Mouse (Mus musculus) liver, embryonic 11.5 days (tissue): Measurements from ENCODE around the gene Ebf1. TPM values are rescaled to one million over a fixed set of nuclear protein-coding genes. Genes with fewer than 3 reads are reported as not detected.
A peak's percentile ranks its signal among the peaks of the same experiment; 100 is the strongest.

Source experiments
- ATAC-seq: fragments of 200-750 bp; cut with Nextera tagmentation; replicated peaks from 2 replicates; pipeline ENCODE4 v1.8.0; 2017; ENCODE audit warnings: moderate number of reproducible peaks, mild to moderate bottlenecking, moderate TSS enrichment, moderate library complexity; ENCODE audit not compliant: low FRiP score
- DNase-seq: peaks from one replicate; pipeline ENCODE4 v3.0.0-alpha.2; 2017; ENCODE audit warnings: low spot score
- H3K27ac ChIP-seq: fragments of 300-500 bp; sonication (generic); 2 replicates; pipeline ENCODE4 v1.5.1; 2014; ENCODE audit warnings: mild to moderate bottlenecking, low read depth, low read length, control low read depth
- H3K27me3 ChIP-seq: fragments of 300-500 bp; sonication (generic); replicated peaks from 2 replicates; pipeline ENCODE4 v1.6.1; 2014; ENCODE audit warnings: low read length, mixed read lengths; ENCODE audit not compliant: control insufficient read depth, insufficient read depth
- H3K36me3 ChIP-seq: fragments of 300-500 bp; sonication (generic); 2 replicates; pipeline ENCODE4 v1.6.1; 2014; ENCODE audit warnings: mild to moderate bottlenecking, low read length, moderate library complexity, mixed read lengths; ENCODE audit not compliant: control insufficient read depth, insufficient read depth
- H3K4me1 ChIP-seq: fragments of 300-500 bp; sonication (generic); replicated peaks from 2 replicates; pipeline ENCODE4 v1.6.1; 2014; ENCODE audit warnings: low read length, mixed read lengths; ENCODE audit not compliant: control insufficient read depth, insufficient read depth
- H3K4me2 ChIP-seq: fragments of 300-500 bp; sonication (generic); 2 replicates; pipeline ENCODE4 v1.6.1; 2014; ENCODE audit warnings: mild to moderate bottlenecking, control low read depth, moderate library complexity
- H3K4me3 ChIP-seq: fragments of 300-500 bp; sonication (generic); 2 replicates; pipeline ENCODE4 v1.5.1; 2014; ENCODE audit warnings: low read depth, low read length, control low read depth
- H3K9ac ChIP-seq: fragments of 300-500 bp; sonication (generic); 2 replicates; pipeline ENCODE4 v1.6.1; 2014; ENCODE audit warnings: low read depth, low read length, control low read depth
- H3K9me3 ChIP-seq: fragments of 300-500 bp; sonication (generic); 2 replicates; pipeline ENCODE4 v1.6.1; 2016; ENCODE audit warnings: low read length, inconsistent platforms, mixed read lengths; ENCODE audit not compliant: control insufficient read depth
- WGBS: fragments of 180-500 bp; shearing (Covaris S2); extraction: QIAGEN DNeasy Blood & Tissue Kit; methylation state at CpG from one replicate; pipeline ENCODE4 v1.1.7; 2014; 5-methylcytosine and 5-hydroxymethylcytosine counted together
- polyA plus RNA-seq: library from polyadenylated mRNA; unstranded; fragments of >200 nt; fragmentation: Nextera tagmentation; extraction: Ambion mirVana; gene quantifications from 2 replicates; pipeline ENCODE4 v1.2.1, GENCODE M21; 2014

Gene Ebf1
- polyA plus RNA-seq, 1 experiment from 2014 or later: 0.99 TPM

DNA sequence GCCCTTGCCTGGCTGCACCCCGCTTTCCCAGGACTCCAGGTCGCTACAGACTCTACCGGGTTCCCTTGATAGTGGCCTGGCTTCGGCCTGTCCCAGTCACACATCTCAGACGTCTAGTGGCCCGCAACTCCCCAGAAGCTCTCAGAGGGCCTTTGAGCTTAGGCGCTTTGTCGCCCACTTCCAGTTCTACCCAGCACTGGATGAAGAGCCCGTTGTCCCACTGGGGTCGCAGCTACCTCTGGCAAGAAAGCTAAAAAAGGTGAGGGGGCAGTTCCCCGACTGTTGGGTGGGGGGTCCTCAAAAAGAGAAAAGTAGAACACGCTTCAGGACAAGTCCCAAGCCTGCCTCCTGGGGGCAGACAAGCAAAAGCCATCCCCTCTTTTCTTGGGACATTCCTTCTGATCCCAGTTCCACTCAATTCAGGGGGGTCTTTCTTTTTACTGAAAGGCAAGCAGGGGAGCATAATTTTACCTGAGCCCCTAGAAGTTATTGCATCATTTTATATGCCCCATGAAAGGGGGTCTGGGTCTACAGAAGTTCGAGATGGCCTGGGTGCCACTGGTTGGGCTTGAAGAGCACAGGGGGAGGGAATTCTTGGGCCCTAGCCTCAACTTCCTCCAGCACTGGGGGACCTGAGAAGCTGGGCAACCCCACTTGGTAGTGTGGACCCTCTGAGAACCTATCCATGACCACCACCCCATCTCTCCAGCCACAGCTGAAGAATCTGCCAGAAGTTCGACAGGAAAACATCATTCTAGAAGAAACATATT, 3.5 kb upstream of the Ebf1 start:
- 6% methylated on average over 14 of the region's 14 CpGs for WGBS
- Histone ChIP-seq H3K36me3 (no peaks in the 10 kb centered on the region), H3K9me3 (no peaks in the 10 kb centered on the region), H3K4me1 (0 out of 2 replicates have a peak, but pooled peaks cover 6% of the 10 kb centered on the region), H3K27ac (no peak overlapping the region), H3K9ac (no peak overlapping the region), H3K4me2 (peak overlapping the region; percentile 60), H3K27me3 (peaks cover 79% of the 10 kb centered on the region), H3K4me3 (peak overlapping the region; percentile 33)
- no peak for ATAC-seq
- DNase-seq: peak; percentile 37

GRCm38 (mm10) chr11:44616078-44616787, 884 bp upstream of the Ebf1 start:
- no peak for DNase-seq
- Histone ChIP-seq H3K4me2 (peak overlapping the region; percentile 71), H3K27ac (no peak overlapping the region), H3K27me3 (peaks cover 97% of the 10 kb centered on the region), H3K4me1 (0 out of 2 replicates have a peak, but pooled peaks cover 6% of the 10 kb centered on the region), H3K4me3 (peak overlapping the region; percentile 39), H3K9me3 (no peaks in the 10 kb centered on the region), H3K36me3 (no peaks in the 10 kb centered on the region), H3K9ac (no peak overlapping the region)
- no peak for ATAC-seq
- WGBS: 5% methylated on average over 18 of the region's 18 CpGs

DNA sequence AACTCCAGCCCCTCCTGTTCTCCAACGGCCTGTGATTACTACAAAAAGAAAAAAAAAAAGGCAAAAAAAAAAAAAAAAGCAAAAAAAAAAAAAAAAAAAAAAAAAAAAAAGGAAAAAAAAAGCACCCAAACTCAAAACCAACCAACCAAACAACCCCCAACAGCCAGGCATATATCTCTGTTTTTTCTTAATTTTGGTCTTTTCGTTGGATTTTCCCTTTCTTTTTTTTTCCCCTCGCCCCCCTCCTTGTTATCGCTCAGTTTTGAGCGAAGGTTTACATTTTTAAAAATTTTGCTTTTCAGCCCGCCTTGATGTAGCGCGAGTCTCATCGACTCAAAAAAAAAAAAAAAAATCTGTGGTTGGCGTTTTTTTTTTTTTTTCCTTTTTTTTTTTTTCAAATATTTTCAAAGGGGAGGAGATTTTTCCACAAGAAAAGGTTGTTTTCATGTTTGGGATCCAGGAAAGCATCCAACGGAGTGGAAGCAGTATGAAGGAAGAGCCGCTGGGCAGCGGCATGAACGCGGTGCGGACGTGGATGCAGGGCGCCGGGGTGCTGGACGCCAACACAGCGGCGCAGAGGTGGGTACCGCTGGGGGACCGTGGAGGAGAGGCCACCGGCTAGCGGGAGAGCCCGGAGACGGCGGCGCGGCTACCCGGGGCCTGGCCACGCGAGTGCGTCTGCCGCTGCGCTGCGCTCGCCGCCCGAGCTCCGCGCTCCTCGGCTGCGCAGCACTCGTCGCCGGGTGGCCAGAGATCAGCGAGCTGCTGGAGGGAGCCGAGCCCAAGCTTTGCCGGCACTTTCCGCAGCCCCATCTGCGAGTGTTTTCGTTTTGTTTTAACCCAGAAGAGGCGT, 843 bp downstream of the Ebf1 start:
- Histone ChIP-seq H3K27ac (no peak overlapping the region), H3K4me1 (0 out of 2 replicates have a peak, but pooled peaks cover 2% of the 10 kb centered on the region)
- ATAC-seq: no peak; the same call in 1 of the 2 replicates

GRCm38 (mm10) chr11:44619131-44619886, 2.2 kb downstream of the Ebf1 start:
- H3K4me3 ChIP-seq: peak overlapping the region; percentile 17; the same call in 1 of the 2 replicates
- no peak overlapping the region for H3K9ac ChIP-seq
- H3K27ac ChIP-seq: no peak overlapping the region
- DNase-seq: no peak
- peaks cover 78% of the 10 kb centered on the region for H3K27me3 ChIP-seq
- ATAC-seq: no peak
- no peaks in the 10 kb centered on the region for H3K36me3 ChIP-seq
- peak overlapping the region; percentile 43 for H3K4me2 ChIP-seq
- WGBS: 3% methylated on average over 15 of the region's 15 CpGs
- H3K9me3 ChIP-seq: no peaks in the 10 kb centered on the region
- no peaks in the 10 kb centered on the region for H3K4me1 ChIP-seq

More for the DNA sequence above, 843 bp downstream of the Ebf1 start:
- Histone ChIP-seq H3K36me3 (no peaks in the 10 kb centered on the region), H3K9me3 (no peaks in the 10 kb centered on the region), H3K4me3 (peak overlapping the region; percentile 46), H3K27me3 (peaks cover 91% of the 10 kb centered on the region), H3K4me2 (peak overlapping the region; percentile 71), H3K9ac (no peak overlapping the region)
- peak; percentile 58 for DNase-seq
- 1% methylated on average over 54 of the region's 55 CpGs for WGBS

DNA sequence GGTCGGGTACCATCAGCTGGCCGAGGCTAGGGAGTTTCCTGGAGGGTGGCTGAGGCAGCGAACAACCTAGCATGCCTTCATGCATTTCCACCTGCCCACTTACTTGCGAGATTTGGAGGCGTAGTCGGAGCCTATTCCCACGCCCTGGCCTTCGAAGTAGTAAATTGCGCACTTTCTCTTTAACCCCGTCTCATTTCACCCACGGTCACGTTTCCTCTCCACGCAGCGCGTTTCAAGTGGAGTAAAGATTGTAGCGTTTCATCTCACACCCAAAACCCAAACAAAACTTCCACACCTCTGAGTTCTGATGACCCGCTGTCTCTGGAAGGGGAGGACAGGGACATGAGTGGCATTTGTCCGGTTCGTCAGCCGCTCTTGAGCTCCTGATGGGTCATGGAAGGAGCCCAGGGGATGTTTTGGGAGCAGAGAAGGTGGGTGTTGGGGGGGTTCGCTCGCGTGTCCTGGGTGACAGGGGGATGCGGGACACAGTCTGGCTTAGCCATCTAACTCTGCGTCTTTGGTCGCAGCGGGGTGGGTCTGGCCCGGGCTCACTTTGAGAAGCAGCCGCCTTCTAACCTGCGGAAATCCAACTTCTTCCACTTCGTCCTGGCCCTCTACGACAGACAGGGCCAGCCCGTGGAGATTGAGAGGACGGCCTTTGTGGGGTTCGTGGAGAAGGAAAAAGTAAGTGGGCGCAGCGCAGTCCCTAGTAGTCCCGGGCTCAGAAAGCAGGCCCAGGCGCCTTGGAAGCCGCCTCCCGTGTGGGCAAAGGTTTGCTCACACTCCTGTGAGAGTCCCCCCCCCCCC, 3.0 kb downstream of the Ebf1 start:
- Histone ChIP-seq H3K9me3 (no peaks in the 10 kb centered on the region), H3K4me1 (no peaks in the 10 kb centered on the region), H3K4me2 (peak overlapping the region; percentile 43), H3K27me3 (peaks cover 72% of the 10 kb centered on the region), H3K36me3 (no peaks in the 10 kb centered on the region), H3K4me3 (peak overlapping the region; percentile 17; the same call in 1 of the 2 replicates), H3K9ac (no peak overlapping the region), H3K27ac (no peak overlapping the region)
- DNase-seq (peak; percentile 37), ATAC-seq (no peak)
- WGBS: 3% methylated on average over 41 of the region's 41 CpGs

DNA sequence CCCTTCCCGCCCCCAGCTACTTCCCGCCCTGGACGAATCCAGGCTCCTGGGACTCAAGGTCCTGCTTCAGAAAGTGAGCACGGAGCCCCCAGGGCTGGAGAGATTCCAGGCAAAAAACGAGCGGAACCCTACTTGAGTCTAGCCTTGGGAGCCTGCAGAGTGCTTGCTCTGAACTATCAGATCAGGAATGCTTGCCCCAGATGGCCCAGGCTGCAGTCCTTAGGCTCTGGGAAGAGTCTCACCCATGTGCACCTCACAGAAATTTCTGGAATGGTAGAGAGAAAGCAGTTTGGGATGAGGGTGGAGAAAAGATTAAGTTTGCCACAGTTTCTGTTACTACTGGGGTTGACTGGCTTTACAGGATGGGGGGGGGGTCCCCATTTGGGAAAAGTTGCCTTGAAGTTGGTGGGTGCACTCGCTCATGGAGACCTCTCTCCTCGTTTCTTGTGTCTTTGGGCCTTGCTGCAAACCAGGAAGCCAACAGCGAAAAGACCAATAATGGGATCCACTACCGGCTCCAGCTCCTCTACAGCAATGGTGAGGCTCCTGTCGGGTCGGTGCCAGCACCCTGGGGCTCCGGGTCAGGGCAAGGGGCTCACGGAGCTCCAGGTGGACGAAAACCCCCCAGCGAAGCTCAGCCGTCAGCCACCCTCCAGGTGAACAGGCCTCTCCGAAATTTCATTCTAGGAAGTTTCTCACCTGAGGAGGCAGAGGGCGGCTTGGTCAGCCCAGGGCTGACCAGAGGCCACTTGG, 3.8 kb downstream of the Ebf1 start:
- Histone ChIP-seq H3K4me2 (no peak overlapping the region), H3K27ac (no peak overlapping the region), H3K4me1 (no peaks in the 10 kb centered on the region), H3K4me3 (no peak overlapping the region), H3K9me3 (no peaks in the 10 kb centered on the region), H3K27me3 (peaks cover 65% of the 10 kb centered on the region), H3K9ac (no peak overlapping the region), H3K36me3 (no peaks in the 10 kb centered on the region)
- DNase-seq (no peak), ATAC-seq (no peak)
- 36% methylated on average over 16 of the region's 19 CpGs for WGBS

- Histone ChIP-seq H3K4me2 (no peak overlapping the region), H3K9me3 (no peaks in the 10 kb centered on the region), H3K4me3 (no peak overlapping the region), H3K36me3 (no peaks in the 10 kb centered on the region), H3K27me3 (peaks cover 57% of the 10 kb centered on the region), H3K27ac (no peak overlapping the region), H3K9ac (no peak overlapping the region), H3K4me1 (no peaks in the 10 kb centered on the region)
- DNase-seq: no peak
- 52% methylated on average over 10 of the region's 10 CpGs for WGBS
- no peak for ATAC-seq
Observed at GRCm38 (mm10) chr11:44621615-44622014, 4.5 kb downstream of the Ebf1 start.
